18 mouse cellular contexts compared by ENCODE assay signal in genomic region chr16:91859958-91860357, GRCm38 (mm10).
DNase-seq lines count a peak whose midpoint lies in the region; ATAC-seq lines count a peak whose summit lies in the region.
"Had no signal": no experiment of that assay in that cellular context is flagged by ENCODE, and none has a peak within 500 bp of the region (broad histone marks: within the 10 kb centered on the region; RNA-seq: fewer than 3 reads in every experiment).

No protein-coding gene starts in this region.

- ATAC-seq in heart, embryonic 13.5 days (ENCODE audit: extremely low read depth, insufficient number of reproducible peaks, low FRiP score, low TSS enrichment) = no peak
- no peak for ATAC-seq in heart, embryonic 12.5 days (ENCODE audit: insufficient number of reproducible peaks, low FRiP score)
- ATAC-seq in hindbrain, embryonic 16.5 days = no peak
- no peak for ATAC-seq in hindbrain, embryonic 12.5 days (ENCODE audit: low FRiP score)
- ATAC-seq in neural tube, embryonic 13.5 days (ENCODE audit: low read depth) = peak; percentile 32; the same call in 1 of the 2 replicates
- ATAC-seq in neural tube, embryonic 15.5 days (ENCODE audit: low FRiP score) = 0 out of 2 replicates have a peak, but pooled peaks have one; percentile 26
- no peak for ATAC-seq in liver, embryonic 12.5 days
- ATAC-seq: CD4-positive, CD25-positive, alpha-beta regulatory T cell, adult 4 months; forebrain, embryonic 16.5 days; liver, postnatal 0 days; midbrain, embryonic 13.5 days had no signal

- WGBS in heart, embryonic 13.5 days = 80% methylated on average over 8 of the region's 8 CpGs
- 86% methylated on average over 8 of the region's 8 CpGs for WGBS in heart, embryonic 12.5 days
- 70% methylated on average over 8 of the region's 8 CpGs for WGBS in hindbrain, embryonic 16.5 days
- WGBS in hindbrain, embryonic 12.5 days = 80% methylated on average over 8 of the region's 8 CpGs
- whole genome bisulfite sequencing in neural tube, embryonic 13.5 days = 66% methylated on average over 8 of the region's 8 CpGs
- 73% methylated on average over 8 of the region's 8 CpGs for WGBS in neural tube, embryonic 15.5 days
- WGBS in liver, embryonic 12.5 days (ENCODE audit: insufficient replicate concordance) = 80% methylated on average over 8 of the region's 8 CpGs

- no peaks in the 10 kb centered on the region for H3K27me3 ChIP-seq in heart, embryonic 13.5 days (replicated peaks)
- H3K27me3 ChIP-seq in heart, embryonic 12.5 days (replicated peaks) = no peaks in the 10 kb centered on the region
- no peaks in the 10 kb centered on the region for H3K27me3 ChIP-seq in hindbrain, embryonic 16.5 days (replicated peaks; ENCODE audit: control insufficient read depth, insufficient read depth, low read length)
- H3K27me3 ChIP-seq in hindbrain, embryonic 12.5 days = no peaks in the 10 kb centered on the region
- H3K27me3 ChIP-seq in neural tube, embryonic 13.5 days = no peaks in the 10 kb centered on the region
- H3K27me3 ChIP-seq in neural tube, embryonic 15.5 days (replicated peaks) = no peaks in the 10 kb centered on the region
- H3K27me3 ChIP-seq in liver, embryonic 12.5 days (replicated peaks) = no peaks in the 10 kb centered on the region
- H3K27me3 ChIP-seq: kidney, embryonic 15.5 days; midbrain, embryonic 13.5 days had no signal

- no peak for DNase-seq in neural tube, embryonic 10.5 days (ENCODE audit: extremely low spot score, low spot score)
- DNase-seq: cerebellum, adult 8-10 months; heart, postnatal 4 days; liver, postnatal 0 days; lung, postnatal 36 days; right cerebral cortex, postnatal 4 days had no signal

- no peaks in the 10 kb centered on the region for H3K9me3 ChIP-seq in heart, embryonic 13.5 days
- no peaks in the 10 kb centered on the region for H3K9me3 ChIP-seq in heart, embryonic 12.5 days (replicated peaks)
- H3K9me3 ChIP-seq in hindbrain, embryonic 16.5 days (ENCODE audit: control insufficient read depth, low read length) = no peaks in the 10 kb centered on the region
- H3K9me3 ChIP-seq in hindbrain, embryonic 12.5 days (replicated peaks) = no peaks in the 10 kb centered on the region
- H3K9me3 ChIP-seq in neural tube, embryonic 13.5 days = no peaks in the 10 kb centered on the region
- no peaks in the 10 kb centered on the region for H3K9me3 ChIP-seq in neural tube, embryonic 15.5 days (replicated peaks)
- no peaks in the 10 kb centered on the region for H3K9me3 ChIP-seq in liver, embryonic 12.5 days (replicated peaks)
- H3K9me3 ChIP-seq: kidney, embryonic 15.5 days; midbrain, embryonic 13.5 days had no signal

- H3K27ac ChIP-seq in heart, embryonic 13.5 days (replicated peaks) = 0 out of 2 replicates have a peak overlapping the region, but pooled peaks have one; percentile 36
- H3K27ac ChIP-seq in heart, embryonic 12.5 days (ENCODE audit: poor library complexity, severe bottlenecking) = no peak overlapping the region
- 0 out of 2 replicates have a peak overlapping the region, but pooled peaks have one; percentile 20 for H3K27ac ChIP-seq in hindbrain, embryonic 16.5 days (ENCODE audit: low read depth, low read length)
- no peak overlapping the region for H3K27ac ChIP-seq in hindbrain, embryonic 12.5 days
- peak overlapping the region; percentile 78 for H3K27ac ChIP-seq in neural tube, embryonic 13.5 days (replicated peaks)
- H3K27ac ChIP-seq in neural tube, embryonic 15.5 days (replicated peaks) = peak overlapping the region; percentile 62
- H3K27ac ChIP-seq in liver, embryonic 12.5 days = no peak overlapping the region
- H3K27ac ChIP-seq: midbrain, embryonic 13.5 days had no signal

- H3K9ac ChIP-seq in heart, embryonic 13.5 days = no peak overlapping the region
- H3K9ac ChIP-seq in heart, embryonic 12.5 days = no peak overlapping the region
- H3K9ac ChIP-seq in hindbrain, embryonic 16.5 days (ENCODE audit: low read depth, low read length) = no peak overlapping the region
- no peak overlapping the region for H3K9ac ChIP-seq in hindbrain, embryonic 12.5 days
- no peak overlapping the region for H3K9ac ChIP-seq in neural tube, embryonic 13.5 days
- no peak overlapping the region for H3K9ac ChIP-seq in neural tube, embryonic 15.5 days (replicated peaks)
- H3K9ac ChIP-seq in liver, embryonic 12.5 days = no peak overlapping the region
- H3K9ac ChIP-seq: liver, postnatal 0 days; midbrain, embryonic 13.5 days had no signal

- no peak overlapping the region for H3K4me3 ChIP-seq in heart, embryonic 13.5 days
- no peak overlapping the region for H3K4me3 ChIP-seq in heart, embryonic 12.5 days
- no peak overlapping the region for H3K4me3 ChIP-seq in hindbrain, embryonic 16.5 days (ENCODE audit: low read length)
- H3K4me3 ChIP-seq in hindbrain, embryonic 12.5 days = no peak overlapping the region
- no peak overlapping the region for H3K4me3 ChIP-seq in neural tube, embryonic 13.5 days
- no peak overlapping the region for H3K4me3 ChIP-seq in neural tube, embryonic 15.5 days (replicated peaks)
- no peak overlapping the region for H3K4me3 ChIP-seq in liver, embryonic 12.5 days
- H3K4me3 ChIP-seq: kidney, embryonic 15.5 days; midbrain, embryonic 13.5 days had no signal

- no peak overlapping the region for H3K4me2 ChIP-seq in heart, embryonic 13.5 days
- H3K4me2 ChIP-seq in heart, embryonic 12.5 days = no peak overlapping the region
- no peak overlapping the region for H3K4me2 ChIP-seq in hindbrain, embryonic 16.5 days (ENCODE audit: low read length)
- H3K4me2 ChIP-seq in hindbrain, embryonic 12.5 days (replicated peaks) = no peak overlapping the region
- H3K4me2 ChIP-seq in neural tube, embryonic 13.5 days = no peak overlapping the region
- H3K4me2 ChIP-seq in neural tube, embryonic 15.5 days = no peak overlapping the region
- no peak overlapping the region for H3K4me2 ChIP-seq in liver, embryonic 12.5 days
- H3K4me2 ChIP-seq: liver, embryonic 11.5 days; midbrain, embryonic 13.5 days had no signal

- peaks cover 54% of the 10 kb centered on the region for H3K36me3 ChIP-seq in heart, embryonic 13.5 days
- peaks cover 43% of the 10 kb centered on the region for H3K36me3 ChIP-seq in heart, embryonic 12.5 days
- peaks cover 14% of the 10 kb centered on the region; the same call in 1 of the 2 replicates for H3K36me3 ChIP-seq in hindbrain, embryonic 16.5 days (ENCODE audit: control insufficient read depth, insufficient read depth, low read length)
- H3K36me3 ChIP-seq in hindbrain, embryonic 12.5 days = peaks cover 65% of the 10 kb centered on the region
- H3K36me3 ChIP-seq in neural tube, embryonic 13.5 days = peaks cover 63% of the 10 kb centered on the region
- peaks cover 45% of the 10 kb centered on the region for H3K36me3 ChIP-seq in neural tube, embryonic 15.5 days
- H3K36me3 ChIP-seq in liver, embryonic 12.5 days = peaks cover 80% of the 10 kb centered on the region

- peaks cover 58% of the 10 kb centered on the region for H3K4me1 ChIP-seq in heart, embryonic 13.5 days
- H3K4me1 ChIP-seq in heart, embryonic 12.5 days (replicated peaks) = peaks cover 50% of the 10 kb centered on the region
- H3K4me1 ChIP-seq in hindbrain, embryonic 16.5 days (ENCODE audit: control insufficient read depth, insufficient read depth, low read depth, low read length) = peaks cover 10% of the 10 kb centered on the region
- peaks cover 15% of the 10 kb centered on the region for H3K4me1 ChIP-seq in hindbrain, embryonic 12.5 days
- H3K4me1 ChIP-seq in neural tube, embryonic 13.5 days (replicated peaks) = peaks cover 49% of the 10 kb centered on the region
- peaks cover 27% of the 10 kb centered on the region for H3K4me1 ChIP-seq in neural tube, embryonic 15.5 days
- H3K4me1 ChIP-seq in liver, embryonic 12.5 days = peaks cover 40% of the 10 kb centered on the region

Comparison
In these comparisons a context has a peak if more than half of its experiments do, and no peak if none do; other contexts are left out.
1. H3K27ac ChIP-seq: peak in heart, embryonic 13.5 days (single experiment), hindbrain, embryonic 16.5 days (single experiment), neural tube, embryonic 13.5 days (single experiment) and neural tube, embryonic 15.5 days (single experiment); none in heart, embryonic 12.5 days (single experiment), hindbrain, embryonic 12.5 days (single experiment) and liver, embryonic 12.5 days (single experiment).
2. ATAC-seq: peak in neural tube, embryonic 13.5 days (single experiment) and neural tube, embryonic 15.5 days (single experiment); none in heart, embryonic 13.5 days (single experiment), heart, embryonic 12.5 days (single experiment), hindbrain, embryonic 16.5 days (single experiment), hindbrain, embryonic 12.5 days (single experiment) and liver, embryonic 12.5 days (single experiment).